Mouse (Mus musculus) C2C12 (cell line): Measurements from ENCODE around the gene Ap3b2. TPM values are rescaled to one million over a fixed set of nuclear protein-coding genes. Genes with fewer than 3 reads are reported as not detected.
A peak's percentile ranks its signal among the peaks of the same experiment; 100 is the strongest.

Source experiments
- H3K27me3 ChIP-seq: one replicate; pipeline ENCODE4 v1.6.1; 2011; ENCODE audit not compliant: control insufficient read depth, insufficient read depth, insufficient read length
- H3K36me3 ChIP-seq: one replicate; pipeline ENCODE4 v1.6.1; 2011; ENCODE audit not compliant: control insufficient read depth, insufficient read depth
- H3K4me3 ChIP-seq: one replicate; pipeline ENCODE4 v1.5.1; 2011; ENCODE audit warnings: mild to moderate bottlenecking, control low read depth; ENCODE audit not compliant: poor library complexity, insufficient read depth, severe bottlenecking
- H3K79me2 ChIP-seq: one replicate; pipeline ENCODE4 v1.6.1; 2011; ENCODE audit not compliant: control insufficient read depth, insufficient read depth
- H3K79me3 ChIP-seq: one replicate; pipeline ENCODE4 v1.6.1; 2011; ENCODE audit warnings: low read depth, control low read depth
- H3ac ChIP-seq: one replicate; pipeline ENCODE3; 2011; ENCODE audit warnings: low read depth; ENCODE audit not compliant: control insufficient read depth, insufficient read length
- CEBPB ChIP-seq: IDR thresholded peaks from one replicate; pipeline ENCODE4 v1.6.1; 2011; ENCODE audit warnings: low read depth, mild to moderate bottlenecking, control low read depth, moderate library complexity
- CTCF ChIP-seq: IDR thresholded peaks from one replicate; pipeline ENCODE4 v1.5.1; 2011; ENCODE audit not compliant: control insufficient read depth, insufficient read depth, insufficient read length
- FOSL1 ChIP-seq: IDR thresholded peaks from one replicate; pipeline ENCODE4 v1.8.0; 2011; ENCODE audit warnings: mild to moderate bottlenecking, low read length; ENCODE audit not compliant: poor library complexity, insufficient read depth, severe bottlenecking
- MAX ChIP-seq: IDR thresholded peaks from one replicate; pipeline ENCODE4 v1.6.1; 2011; ENCODE audit warnings: mild to moderate bottlenecking, control low read depth
- MYOD1 ChIP-seq: IDR thresholded peaks from one replicate; pipeline ENCODE4 v1.6.1; 2011; ENCODE audit warnings: low read depth; ENCODE audit not compliant: control insufficient read depth, insufficient read length
- MYOG ChIP-seq: IDR thresholded peaks from one replicate; pipeline ENCODE4 v1.6.1; 2011; ENCODE audit not compliant: control insufficient read depth, insufficient read length; ENCODE audit errors: extremely low read depth
- USF1 ChIP-seq: IDR thresholded peaks from one replicate; pipeline ENCODE4 v1.6.1; 2011; ENCODE audit warnings: low read depth, mild to moderate bottlenecking, control low read depth, moderate library complexity
- polyA plus RNA-seq: library from polyadenylated mRNA; unstranded; fragments of >200 nt; fragmentation: generic; extraction: Trizol; gene quantifications from one replicate; pipeline ENCODE4 v1.2.1, GENCODE M21; 2012; ENCODE audit warnings: missing spikeins

Gene Ap3b2
- polyA plus RNA-seq, 1 experiment = not detected

DNA sequence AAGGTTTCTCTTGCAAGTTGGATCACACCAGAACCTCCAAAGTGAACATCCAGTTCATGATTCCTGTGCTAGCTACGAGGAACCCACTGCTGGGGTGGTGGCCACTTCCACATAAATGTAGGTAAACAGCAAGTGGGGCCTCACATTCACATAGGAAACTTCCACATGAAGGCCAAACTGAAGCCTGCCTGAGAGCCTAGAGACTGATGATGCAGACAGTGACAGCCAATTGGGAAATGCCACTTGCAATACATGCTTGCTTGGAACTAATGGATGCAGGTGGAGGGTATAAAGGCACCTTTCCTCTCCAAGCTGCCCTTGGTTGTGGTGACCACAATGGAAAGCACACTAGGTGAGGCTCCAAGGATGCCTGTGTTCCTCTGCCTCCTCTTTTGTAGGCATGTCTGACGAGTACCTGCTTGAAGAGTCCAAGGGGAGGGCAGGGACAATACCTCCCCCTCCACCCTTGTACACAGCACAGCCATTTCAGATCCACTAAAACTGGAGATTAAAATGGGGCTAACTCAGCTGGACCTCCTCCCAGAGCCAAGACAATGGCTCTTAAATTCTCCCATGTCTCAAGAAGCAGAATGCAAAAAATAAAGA lies 44.4 kb upstream of the Ap3b2 start:
- peaks cover 6% of the 10 kb centered on the region for H3K36me3 ChIP-seq
- H3K4me3 ChIP-seq = no peak overlapping the region
- H3K79me2 ChIP-seq = no peaks in the 10 kb centered on the region
- H3ac ChIP-seq = no peak overlapping the region
- H3K27me3 ChIP-seq = peaks cover 20% of the 10 kb centered on the region
- H3K79me3 ChIP-seq = no peaks in the 10 kb centered on the region
- TF ChIP-seq CEBPB (no peak), FOSL1 (no peak)

DNA sequence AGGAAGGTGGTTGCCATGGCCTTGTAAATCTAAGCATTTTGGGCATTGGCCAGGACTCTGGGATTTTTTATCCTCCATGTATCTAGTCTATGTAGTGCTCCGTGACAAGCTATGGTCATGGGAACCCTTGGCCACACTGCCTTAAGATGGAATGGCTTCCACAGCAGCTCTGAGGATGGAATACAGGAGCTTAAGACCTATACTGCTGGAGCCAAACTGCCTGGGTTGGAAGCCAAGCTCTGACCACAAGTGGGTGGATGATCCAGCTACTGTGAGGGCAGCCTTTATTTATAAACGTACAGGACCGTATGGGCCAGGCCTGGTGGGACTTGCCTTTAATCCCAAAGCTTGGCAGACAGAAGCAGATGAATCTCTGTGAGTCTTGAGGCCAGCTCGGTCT lies 42.8 kb upstream of the Ap3b2 start:
- TF ChIP-seq MAX = no peak
- no peak for TF ChIP-seq CTCF
- TF ChIP-seq MYOD1 = no peak
- no peak for TF ChIP-seq CEBPB
- no peak for TF ChIP-seq MYOG
- no peak for TF ChIP-seq FOSL1
- no peak for TF ChIP-seq USF1
- Histone ChIP-seq H3K4me3 (no peak overlapping the region), H3K79me3 (no peaks in the 10 kb centered on the region), H3ac (no peak overlapping the region), H3K79me2 (no peaks in the 10 kb centered on the region), H3K36me3 (peaks cover 16% of the 10 kb centered on the region), H3K27me3 (peaks cover 6% of the 10 kb centered on the region)

DNA sequence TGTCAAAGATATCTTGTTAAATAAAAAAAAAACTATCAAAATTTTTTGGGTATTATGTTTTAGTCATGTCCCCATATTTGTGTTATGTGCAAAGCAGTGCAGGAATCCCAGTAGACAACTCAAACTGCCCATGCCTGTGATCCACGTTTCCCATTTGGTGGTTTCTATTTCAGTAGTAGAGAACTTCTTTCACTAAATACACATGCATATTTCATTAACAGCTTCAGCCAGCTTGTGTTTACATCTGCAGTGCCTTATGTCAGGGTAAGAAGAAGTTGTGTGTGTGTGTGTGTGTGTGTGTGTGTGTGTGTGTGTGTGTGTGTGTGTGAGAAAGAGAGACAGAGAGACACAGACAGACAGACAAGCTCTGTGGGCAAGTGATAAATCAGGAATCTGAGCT lies 37.7 kb upstream of the Ap3b2 start:
- Histone ChIP-seq H3K4me3 (no peak overlapping the region), H3K36me3 (peaks cover 35% of the 10 kb centered on the region), H3K79me3 (peaks cover 11% of the 10 kb centered on the region), H3ac (no peak overlapping the region), H3K27me3 (no peaks in the 10 kb centered on the region), H3K79me2 (peaks cover 24% of the 10 kb centered on the region)
- TF ChIP-seq MYOD1 = no peak
- TF ChIP-seq MYOG = no peak
- no peak for TF ChIP-seq FOSL1
- TF ChIP-seq MAX = no peak
- TF ChIP-seq CEBPB = no peak
- TF ChIP-seq CTCF = no peak
- no peak for TF ChIP-seq USF1

DNA sequence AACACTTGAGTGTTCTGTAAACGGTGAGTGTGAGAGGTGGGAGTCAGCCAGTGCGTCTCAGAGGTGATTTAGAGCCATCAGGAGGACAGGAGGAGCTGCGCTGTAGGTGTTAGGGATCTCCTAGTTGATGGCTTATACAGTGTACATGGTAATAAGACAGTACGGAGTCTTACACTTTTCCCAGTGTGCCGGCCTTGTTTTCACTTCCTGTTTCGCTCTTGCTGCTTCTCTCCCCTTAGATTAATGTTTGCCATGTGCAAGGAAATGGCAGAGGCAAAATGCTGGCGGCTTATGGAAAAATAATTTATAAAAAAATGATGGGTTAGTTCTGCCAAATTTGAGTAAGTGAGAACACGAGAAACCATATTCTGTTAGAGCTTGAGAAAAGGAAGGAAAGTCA lies 35.2 kb upstream of the Ap3b2 start:
- TF ChIP-seq CTCF (no peak), MYOD1 (no peak), MAX (no peak), CEBPB (no peak), MYOG (no peak), USF1 (no peak), FOSL1 (no peak)
- no peak overlapping the region for H3K4me3 ChIP-seq
- no peak overlapping the region for H3ac ChIP-seq
- peaks cover 21% of the 10 kb centered on the region for H3K79me3 ChIP-seq
- no peaks in the 10 kb centered on the region for H3K27me3 ChIP-seq
- peaks cover 29% of the 10 kb centered on the region for H3K36me3 ChIP-seq
- peaks cover 47% of the 10 kb centered on the region for H3K79me2 ChIP-seq

DNA sequence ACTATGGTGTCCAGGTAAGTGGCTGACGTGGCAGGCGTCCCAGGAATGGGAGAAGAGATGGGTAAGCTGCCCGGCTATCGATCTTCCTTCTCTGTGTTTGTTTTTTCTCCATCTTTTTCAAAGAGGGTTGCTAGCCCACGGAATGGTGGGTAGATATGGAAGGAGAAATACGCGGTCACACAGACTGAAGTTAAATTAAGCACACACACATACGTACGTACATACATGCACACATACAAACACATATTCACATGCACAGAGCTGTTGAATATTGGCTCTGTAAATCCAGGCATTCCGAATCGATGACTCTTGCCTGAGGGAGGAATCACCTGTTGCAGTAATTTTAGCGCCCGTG lies 29.9 kb upstream of the Ap3b2 start:
- no peak for TF ChIP-seq MAX
- TF ChIP-seq FOSL1 = no peak
- no peak for TF ChIP-seq MYOD1
- no peak for TF ChIP-seq MYOG
- no peak for TF ChIP-seq USF1
- no peak for TF ChIP-seq CEBPB
- no peak for TF ChIP-seq CTCF

DNA sequence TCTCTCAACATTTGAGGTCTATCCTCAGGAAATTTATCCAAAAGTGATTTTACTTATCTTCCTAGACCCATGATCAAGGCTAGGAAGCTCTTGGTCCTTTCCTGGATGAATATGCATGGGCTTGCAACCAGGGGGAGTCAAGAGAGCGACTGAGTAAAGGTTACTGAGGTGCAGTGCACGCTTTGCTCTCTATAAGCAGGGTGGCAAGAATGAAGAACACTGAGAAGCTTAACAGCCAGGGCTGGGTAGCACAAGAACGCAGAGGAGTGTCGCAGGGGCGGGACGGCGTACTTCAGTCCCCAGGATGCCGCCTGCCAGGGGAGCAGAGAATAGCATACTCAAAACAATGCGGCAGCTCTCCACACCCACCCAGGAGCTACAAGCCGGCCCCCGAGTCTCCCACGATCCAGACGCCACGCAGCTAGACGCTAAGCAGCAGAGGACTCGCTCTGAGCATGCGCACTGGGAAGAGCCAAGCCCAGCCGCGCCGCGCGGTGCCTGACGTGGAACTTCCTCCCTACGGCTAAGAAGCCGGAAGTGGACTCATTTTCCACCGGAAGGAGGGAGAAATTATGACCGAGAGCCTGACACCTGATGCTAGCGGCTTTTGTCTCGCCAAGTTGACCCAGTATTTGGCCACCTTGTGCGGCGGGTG lies 29.4 kb upstream of the Ap3b2 start:
- Histone ChIP-seq H3K79me3 (peaks cover 14% of the 10 kb centered on the region), H3K36me3 (no peaks in the 10 kb centered on the region), H3ac (peak overlapping the region; percentile 62), H3K4me3 (peak overlapping the region; percentile 44), H3K79me2 (peaks cover 44% of the 10 kb centered on the region), H3K27me3 (no peaks in the 10 kb centered on the region)
- TF ChIP-seq CTCF (no peak), CEBPB (no peak), USF1 (no peak), MAX (peak; percentile 27)

More for the DNA sequence above, 29.9 kb upstream of the Ap3b2 start:
- Histone ChIP-seq H3K79me3 (peaks cover 17% of the 10 kb centered on the region), H3K27me3 (no peaks in the 10 kb centered on the region), H3K79me2 (peaks cover 49% of the 10 kb centered on the region), H3K36me3 (peaks cover 3% of the 10 kb centered on the region), H3ac (peak overlapping the region; percentile 47), H3K4me3 (peak overlapping the region; percentile 44)
